Mouse (Mus musculus): Measurements from ENCODE around the gene Krtap5-4. TPM values are rescaled to one million over a fixed set of nuclear protein-coding genes. Genes with fewer than 3 reads are reported as not detected.
"Not testable (repeated sequence)": the region's sequence is repeated elsewhere in the genome, so short reads cannot be mapped to it uniquely, and the experiment has no call there.

The Krtap5-4 gene
- polyA plus RNA-seq, 1 experiment, result 0.04 TPM

DNA sequence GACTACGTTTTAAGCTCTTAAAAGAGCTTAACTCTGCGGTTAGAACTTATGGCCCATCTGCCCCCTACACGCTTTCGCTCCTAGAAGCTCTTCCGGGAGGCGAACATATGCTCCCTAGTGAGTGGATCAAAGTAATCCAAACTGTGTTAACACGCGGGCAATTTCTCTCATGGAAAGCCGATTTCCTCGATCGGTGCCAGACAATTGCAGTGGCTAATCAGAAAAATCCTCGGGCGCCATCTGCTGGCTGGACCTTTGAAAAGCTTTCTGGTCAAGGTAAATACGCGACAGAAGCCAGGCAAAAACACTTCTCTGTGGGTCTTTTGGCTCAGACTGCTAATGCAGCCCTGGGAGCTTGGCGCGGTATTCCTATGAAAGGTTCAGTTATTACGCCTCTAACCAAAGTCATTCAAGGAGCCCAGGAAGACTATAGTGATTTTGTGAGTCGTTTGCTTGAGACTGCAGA lies 18.7 kb upstream of the Krtap5-4 start:
- Histone ChIP-seq H3K36me3 (ENCODE audit: control insufficient read depth, insufficient read depth) (no peaks in the 10 kb centered on the region), H3K4me3 (ENCODE audit: insufficient read depth, poor library complexity, severe bottlenecking) (peak overlapping the region; percentile 25), H3ac (ENCODE audit: control insufficient read depth, insufficient read length, low read depth) (peak overlapping the region; percentile 64), H3K79me3 (ENCODE audit: low read depth) (no peaks in the 10 kb centered on the region), H3K79me2 (ENCODE audit: control insufficient read depth, insufficient read depth) (no peaks in the 10 kb centered on the region), H3K27me3 (ENCODE audit: control insufficient read depth, insufficient read depth, insufficient read length) (no peaks in the 10 kb centered on the region)
- TF ChIP-seq CTCF (IDR thresholded peaks at IDR 0.05; ENCODE audit: control insufficient read depth, insufficient read depth, insufficient read length), result peak; percentile 29
- TF ChIP-seq MAX (IDR thresholded peaks at IDR 0.05), result no peak

DNA sequence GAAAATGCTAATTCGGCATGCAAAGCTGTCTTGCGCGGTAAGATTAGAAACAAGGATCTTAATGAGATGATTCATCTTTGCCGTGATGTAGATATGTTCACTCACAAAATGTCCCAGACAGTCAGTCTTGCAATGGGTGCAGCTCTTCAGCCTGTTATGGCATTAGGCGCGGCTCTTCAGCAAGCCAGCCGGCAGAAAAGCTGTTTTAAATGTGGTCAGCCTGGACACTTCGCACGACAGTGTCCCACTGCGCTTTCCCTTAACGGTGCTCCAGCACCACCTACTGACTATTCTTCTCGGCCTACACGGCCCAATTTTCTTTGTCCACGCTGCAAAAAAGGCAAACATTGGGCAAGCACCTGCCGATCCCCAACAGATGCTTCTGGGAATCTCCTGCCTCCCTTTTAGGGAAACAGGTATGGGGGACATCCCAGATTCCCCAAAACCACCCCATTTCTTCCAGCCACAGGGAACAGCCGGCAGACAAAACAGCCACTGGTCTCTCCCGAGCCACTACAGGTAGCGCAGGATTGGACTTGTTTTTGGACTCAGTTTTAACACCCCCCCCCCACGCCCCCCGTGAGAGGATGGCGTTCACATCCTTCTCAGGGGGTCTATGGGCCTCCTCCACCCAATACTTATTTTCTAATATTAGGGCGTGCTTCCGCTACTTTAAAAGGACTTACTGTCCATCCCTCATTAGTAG lies 18.1 kb upstream of the Krtap5-4 start:
- TF ChIP-seq CEBPB (IDR thresholded peaks at IDR 0.05; ENCODE audit: low read depth) (no peak), CTCF (IDR thresholded peaks at IDR 0.05; ENCODE audit: control insufficient read depth, insufficient read depth, insufficient read length) (peak; percentile 6)
- Histone ChIP-seq H3K27me3 (ENCODE audit: control insufficient read depth, insufficient read depth, insufficient read length) (no peaks in the 10 kb centered on the region), H3K36me3 (ENCODE audit: control insufficient read depth, insufficient read depth) (no peaks in the 10 kb centered on the region), H3ac (ENCODE audit: control insufficient read depth, insufficient read length, low read depth) (no peak overlapping the region), H3K79me2 (ENCODE audit: control insufficient read depth, insufficient read depth) (no peaks in the 10 kb centered on the region), H3K4me3 (ENCODE audit: insufficient read depth, poor library complexity, severe bottlenecking) (no peak overlapping the region), H3K79me3 (ENCODE audit: low read depth) (no peaks in the 10 kb centered on the region)

DNA sequence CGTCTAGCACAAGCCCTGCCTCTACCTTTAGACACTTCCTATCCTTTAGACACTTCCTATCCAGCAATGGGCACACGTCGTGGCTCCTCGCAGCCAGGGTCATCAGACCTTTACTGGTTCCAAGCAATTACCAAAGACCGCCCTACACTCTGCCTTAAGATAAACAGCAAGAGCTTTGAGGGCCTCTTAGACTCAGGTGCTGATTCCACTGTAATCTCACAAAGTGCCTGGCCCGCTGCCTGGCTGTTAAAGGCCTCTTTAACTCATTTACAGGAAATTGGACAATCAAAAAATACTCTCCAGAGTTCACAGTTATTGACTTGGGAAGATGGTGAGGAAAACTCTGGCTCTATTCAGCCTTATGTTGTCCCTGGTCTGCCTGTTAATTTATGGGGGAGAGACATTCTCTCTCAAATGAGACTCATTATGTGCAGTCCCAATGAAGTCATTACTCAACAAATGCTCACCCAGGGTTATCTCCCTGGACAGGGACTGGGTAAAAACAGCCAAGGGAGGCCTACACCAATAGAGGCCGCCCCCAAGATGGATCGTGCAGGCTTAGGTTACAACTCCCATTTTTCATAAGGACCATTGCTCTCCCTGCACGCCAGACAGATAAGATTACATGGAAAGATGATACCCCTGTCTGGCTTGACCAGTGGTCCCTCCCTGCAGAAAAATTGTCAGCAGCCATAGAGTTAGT lies 17.3 kb upstream of the Krtap5-4 start:
- not testable (repeated sequence) for H3K4me3 ChIP-seq (ENCODE audit: insufficient read depth, poor library complexity, severe bottlenecking); H3K36me3 ChIP-seq (ENCODE audit: control insufficient read depth, insufficient read depth); H3K79me3 ChIP-seq (ENCODE audit: low read depth); H3K27me3 ChIP-seq (ENCODE audit: control insufficient read depth, insufficient read depth, insufficient read length); H3K79me2 ChIP-seq (ENCODE audit: control insufficient read depth, insufficient read depth); H3ac ChIP-seq (ENCODE audit: control insufficient read depth, insufficient read length, low read depth)

DNA sequence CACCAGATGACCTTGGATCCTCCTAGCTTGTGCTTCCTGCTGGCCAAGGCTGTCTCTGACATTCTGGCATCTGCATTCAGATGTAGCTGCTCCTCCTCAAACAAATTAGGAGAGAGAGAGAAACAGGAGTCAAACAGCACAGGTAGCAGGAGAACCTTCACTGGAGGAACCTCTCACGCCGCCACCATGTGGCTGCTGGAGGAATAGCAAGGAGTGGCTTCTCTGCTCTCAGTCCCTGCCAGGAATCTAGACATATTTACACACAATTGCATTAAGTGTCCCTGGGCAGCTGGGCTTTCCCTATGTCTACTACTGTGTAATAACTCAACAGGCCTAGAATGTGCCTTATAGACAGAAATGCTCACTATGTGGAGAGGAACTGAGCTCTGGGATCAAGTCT lies 9.5 kb upstream of the Krtap5-4 start:
- not testable (repeated sequence) for H3K79me3 ChIP-seq (ENCODE audit: low read depth); H3K36me3 ChIP-seq (ENCODE audit: control insufficient read depth, insufficient read depth); H3K27me3 ChIP-seq (ENCODE audit: control insufficient read depth, insufficient read depth, insufficient read length); H3K4me3 ChIP-seq (ENCODE audit: insufficient read depth, poor library complexity, severe bottlenecking); H3K79me2 ChIP-seq (ENCODE audit: control insufficient read depth, insufficient read depth); H3ac ChIP-seq (ENCODE audit: control insufficient read depth, insufficient read length, low read depth)
- peak; percentile 19 for TF ChIP-seq CTCF (IDR thresholded peaks at IDR 0.05; ENCODE audit: control insufficient read depth, insufficient read depth, insufficient read length)

- no peaks in the 10 kb centered on the region for H3K79me2 ChIP-seq (ENCODE audit: control insufficient read depth, insufficient read depth)
- no peaks in the 10 kb centered on the region for H3K27me3 ChIP-seq (ENCODE audit: control insufficient read depth, insufficient read depth, insufficient read length)
- no peak overlapping the region for H3K4me3 ChIP-seq (ENCODE audit: insufficient read depth, poor library complexity, severe bottlenecking)
- TF ChIP-seq MYOG (IDR thresholded peaks at IDR 0.05; ENCODE audit: control insufficient read depth, extremely low read depth, insufficient read length), result no peak
- TF ChIP-seq MYOD1 (IDR thresholded peaks at IDR 0.05; ENCODE audit: control insufficient read depth, insufficient read length, low read depth), result no peak
- no peak for TF ChIP-seq CTCF (IDR thresholded peaks at IDR 0.05; ENCODE audit: control insufficient read depth, insufficient read depth, insufficient read length)
- TF ChIP-seq FOSL1 (IDR thresholded peaks at IDR 0.05; ENCODE audit: insufficient read depth, low read length, poor library complexity, severe bottlenecking), result no peak
- TF ChIP-seq USF1 (IDR thresholded peaks at IDR 0.05; ENCODE audit: low read depth), result no peak
- TF ChIP-seq CEBPB (IDR thresholded peaks at IDR 0.05; ENCODE audit: low read depth), result no peak
- no peak for TF ChIP-seq MAX (IDR thresholded peaks at IDR 0.05)
- H3ac ChIP-seq (ENCODE audit: control insufficient read depth, insufficient read length, low read depth), result no peak overlapping the region
- H3K79me3 ChIP-seq (ENCODE audit: low read depth), result no peaks in the 10 kb centered on the region
- H3K36me3 ChIP-seq (ENCODE audit: control insufficient read depth, insufficient read depth), result no peaks in the 10 kb centered on the region
Measured at GRCm38 (mm10) chr7:142295418-142295817, 7.9 kb upstream of the Krtap5-4 start.

DNA sequence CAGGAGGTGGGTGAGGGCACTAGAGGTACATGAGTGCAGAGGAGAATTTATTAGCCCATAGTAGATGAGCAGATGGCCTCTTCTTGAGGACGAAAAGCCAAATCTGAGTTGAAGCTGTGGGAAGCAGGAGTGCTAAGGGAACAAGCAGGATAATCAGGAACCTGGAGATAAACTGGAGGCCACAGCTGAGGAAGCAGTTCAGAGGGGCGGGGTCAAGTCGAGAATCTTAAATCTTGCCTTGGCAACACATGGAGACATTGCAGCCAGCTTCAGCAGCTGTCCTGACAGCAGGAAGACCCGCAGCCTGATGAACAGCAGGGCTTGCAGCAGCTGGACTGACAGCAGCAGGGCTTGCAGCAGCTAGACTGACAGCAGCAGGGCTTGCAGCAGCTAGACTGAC lies 7.2 kb upstream of the Krtap5-4 start:
- not testable (repeated sequence) for H3K79me2 ChIP-seq (ENCODE audit: control insufficient read depth, insufficient read depth); H3K79me3 ChIP-seq (ENCODE audit: low read depth); H3K4me3 ChIP-seq (ENCODE audit: insufficient read depth, poor library complexity, severe bottlenecking); H3K36me3 ChIP-seq (ENCODE audit: control insufficient read depth, insufficient read depth); H3ac ChIP-seq (ENCODE audit: control insufficient read depth, insufficient read length, low read depth); H3K27me3 ChIP-seq (ENCODE audit: control insufficient read depth, insufficient read depth, insufficient read length)

DNA sequence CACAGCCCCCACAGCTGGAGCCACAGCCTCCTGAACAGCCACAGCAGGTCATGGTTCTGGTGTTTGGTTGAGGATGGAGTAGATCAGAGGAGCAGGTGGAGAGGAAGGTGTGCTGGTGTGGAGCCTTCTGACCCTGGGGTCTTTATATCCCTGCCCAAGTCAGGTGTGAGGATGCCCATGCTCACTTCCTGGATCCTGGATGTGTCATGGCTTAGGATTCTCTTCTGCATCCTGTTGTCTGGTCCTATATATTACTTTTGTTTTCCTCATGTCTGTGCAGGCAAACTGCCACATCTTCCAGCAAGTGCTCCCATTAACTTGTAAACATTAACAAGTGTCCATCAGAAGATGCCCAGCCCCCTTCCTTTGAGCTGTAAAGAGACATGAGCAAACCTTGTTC lies 6.3 kb upstream of the Krtap5-4 start, which contains the start of gene Krtap5-1:
TSS of gene Krtap5-1 (minus strand) at position 101 of the 400 bp plus-strand sequence.
- not testable (repeated sequence) for H3K27me3 ChIP-seq (ENCODE audit: control insufficient read depth, insufficient read depth, insufficient read length); H3K4me3 ChIP-seq (ENCODE audit: insufficient read depth, poor library complexity, severe bottlenecking); H3K79me2 ChIP-seq (ENCODE audit: control insufficient read depth, insufficient read depth); H3ac ChIP-seq (ENCODE audit: control insufficient read depth, insufficient read length, low read depth); H3K36me3 ChIP-seq (ENCODE audit: control insufficient read depth, insufficient read depth); H3K79me3 ChIP-seq (ENCODE audit: low read depth)
